Mouse (Mus musculus) liver, embryonic 16.5 days (tissue): ENCODE data around the gene Oprl1. TPM values are rescaled to one million over a fixed set of nuclear protein-coding genes. Genes with fewer than 3 reads are reported as not detected.

ENCODE experiments used
- ATAC-seq: fragments of 200-750 bp; cut with Nextera tagmentation; 2 replicates; pipeline ENCODE4 v1.8.0; 2017; ENCODE audit warnings: low read depth, mild to moderate bottlenecking, moderate number of reproducible peaks, moderate library complexity
- H3K27ac ChIP-seq: fragments of 300-500 bp; sonication (generic); 2 replicates; pipeline ENCODE4 v1.5.1; 2014; ENCODE audit warnings: mild to moderate bottlenecking, low read length
- H3K27me3 ChIP-seq: fragments of 300-500 bp; sonication (generic); 2 replicates; pipeline ENCODE4 v1.6.1; 2014; ENCODE audit warnings: low read depth, low read length, mixed read lengths; ENCODE audit not compliant: control insufficient read depth, insufficient read depth
- H3K36me3 ChIP-seq: fragments of 300-500 bp; sonication (generic); 2 replicates; pipeline ENCODE4 v1.6.1; 2014; ENCODE audit warnings: mild to moderate bottlenecking; ENCODE audit not compliant: control insufficient read depth, insufficient read depth
- H3K4me1 ChIP-seq: fragments of 300-500 bp; sonication (generic); 2 replicates; pipeline ENCODE4 v1.6.1; 2014; ENCODE audit warnings: low read depth, low read length, mixed read lengths; ENCODE audit not compliant: control insufficient read depth
- H3K4me2 ChIP-seq: fragments of 300-500 bp; sonication (generic); 2 replicates; pipeline ENCODE4 v1.6.1; 2014; ENCODE audit warnings: low read depth, low read length, mixed read lengths
- H3K4me3 ChIP-seq: fragments of 300-500 bp; sonication (generic); 2 replicates; pipeline ENCODE4 v1.5.1; 2014; ENCODE audit warnings: low read depth, mild to moderate bottlenecking, low read length
- H3K9ac ChIP-seq: fragments of 300-500 bp; sonication (generic); 2 replicates; pipeline ENCODE4 v1.6.1; 2014; ENCODE audit warnings: low read depth, low read length
- H3K9me3 ChIP-seq: fragments of 300-500 bp; sonication (generic); replicated peaks from 2 replicates; pipeline ENCODE4 v1.6.1; 2016; ENCODE audit warnings: low read length; ENCODE audit not compliant: control insufficient read depth
- WGBS: fragments of 180-500 bp; shearing (Covaris S2); extraction: QIAGEN DNeasy Blood & Tissue Kit; methylation state at CpG from one replicate; pipeline ENCODE4 v1.1.7; 2014; ENCODE audit not compliant: insufficient replicate concordance; 5-methylcytosine and 5-hydroxymethylcytosine counted together
- polyA plus RNA-seq: library from polyadenylated mRNA; unstranded; fragments of >200 nt; fragmentation: Nextera tagmentation; extraction: Ambion mirVana; gene quantifications from 2 replicates; pipeline ENCODE4 v1.2.1, GENCODE M21; 2015

Oprl1 gene
- polyA plus RNA-seq, 1 experiment from 2014 or later = 0.11 TPM

- Histone ChIP-seq H3K4me1 (no peaks in the 10 kb centered on the region), H3K4me2 (no peak overlapping the region), H3K9me3 (no peaks in the 10 kb centered on the region), H3K4me3 (no peak overlapping the region), H3K36me3 (no peaks in the 10 kb centered on the region), H3K9ac (no peak overlapping the region), H3K27me3 (no peaks in the 10 kb centered on the region), H3K27ac (no peak overlapping the region)
- no peak for ATAC-seq
- WGBS = 44% methylated on average over 9 of the region's 9 CpGs
These were observed 12.9 kb downstream of the Oprl1 start for GRCm38 (mm10) chr2:181727659-181728262.

GRCm38 (mm10) chr2:181730051-181730450 is 15.2 kb downstream of the Oprl1 start:
- WGBS = 36% methylated on average over 3 of the region's 3 CpGs
- Histone ChIP-seq H3K27me3 (no peaks in the 10 kb centered on the region), H3K4me1 (no peaks in the 10 kb centered on the region), H3K27ac (no peak overlapping the region), H3K9me3 (no peaks in the 10 kb centered on the region), H3K4me3 (no peak overlapping the region), H3K4me2 (no peak overlapping the region), H3K36me3 (no peaks in the 10 kb centered on the region), H3K9ac (no peak overlapping the region)
- ATAC-seq = no peak

- ATAC-seq = no peak
- H3K9me3 ChIP-seq = no peaks in the 10 kb centered on the region
- H3K27me3 ChIP-seq = no peaks in the 10 kb centered on the region
- H3K27ac ChIP-seq = no peak overlapping the region
- no peaks in the 10 kb centered on the region for H3K36me3 ChIP-seq
- no peak overlapping the region for H3K9ac ChIP-seq
- WGBS = 52% methylated on average over 1 of the region's 1 CpGs
- no peak overlapping the region for H3K4me2 ChIP-seq
- H3K4me1 ChIP-seq = no peaks in the 10 kb centered on the region
- no peak overlapping the region for H3K4me3 ChIP-seq
These were observed 37.8 kb downstream of the Oprl1 start for GRCm38 (mm10) chr2:181752626-181753025.

- no peak for ATAC-seq
- no peak overlapping the region for H3K27ac ChIP-seq
- H3K4me1 ChIP-seq = no peaks in the 10 kb centered on the region
- H3K4me3 ChIP-seq = no peak overlapping the region
- no peaks in the 10 kb centered on the region for H3K27me3 ChIP-seq
- H3K9me3 ChIP-seq = no peaks in the 10 kb centered on the region
- no peak overlapping the region for H3K4me2 ChIP-seq
- H3K36me3 ChIP-seq = no peaks in the 10 kb centered on the region
- H3K9ac ChIP-seq = no peak overlapping the region
- WGBS = 39% methylated on average over 2 of the region's 2 CpGs
These were observed 43.4 kb downstream of the Oprl1 start for GRCm38 (mm10) chr2:181758147-181758725.

- Histone ChIP-seq H3K4me2 (no peak overlapping the region), H3K4me1 (no peaks in the 10 kb centered on the region), H3K4me3 (no peak overlapping the region), H3K27ac (no peak overlapping the region), H3K9me3 (no peaks in the 10 kb centered on the region), H3K36me3 (no peaks in the 10 kb centered on the region), H3K9ac (no peak overlapping the region), H3K27me3 (peaks cover 5% of the 10 kb centered on the region; the same call in 1 of the 2 replicates)
- 9% methylated on average over 4 of the region's 4 CpGs for WGBS
- ATAC-seq = no peak
These were observed 44.2 kb downstream of the Oprl1 start for GRCm38 (mm10) chr2:181759041-181759440.

GRCm38 (mm10) chr2:181763006-181763830 is 48.4 kb downstream of the Oprl1 start, which contains the start of gene Myt1:
Myt1 (plus strand) TSS chr2:181763332.
- H3K27ac ChIP-seq = no peak within 1 kb of the TSS
- ATAC-seq = no peak
- H3K4me2 ChIP-seq = no peak within 1 kb of the TSS
- H3K4me1 ChIP-seq = no peaks in the 10 kb centered on the region
- no peak within 1 kb of the TSS for H3K9ac ChIP-seq
- WGBS = 53% methylated on average over 8 of the region's 8 CpGs
- H3K4me3 ChIP-seq = no peak within 1 kb of the TSS
- peaks cover 5% of the 10 kb centered on the region; the same call in 1 of the 2 replicates for H3K27me3 ChIP-seq
- no peaks in the 10 kb centered on the region for H3K9me3 ChIP-seq
- H3K36me3 ChIP-seq = no peaks in the 10 kb centered on the region

- no peak for ATAC-seq
These were observed 49.2 kb downstream of the Oprl1 start for GRCm38 (mm10) chr2:181763886-181764527.

GRCm38 (mm10) chr2:181764600-181764999 is 49.8 kb downstream of the Oprl1 start:
- H3K4me2 ChIP-seq = no peak overlapping the region
- peaks cover 5% of the 10 kb centered on the region; the same call in 1 of the 2 replicates for H3K27me3 ChIP-seq
- H3K9me3 ChIP-seq = no peaks in the 10 kb centered on the region
- H3K9ac ChIP-seq = no peak overlapping the region
- 3% methylated on average over 10 of the region's 10 CpGs for WGBS
- H3K36me3 ChIP-seq = no peaks in the 10 kb centered on the region
- no peak overlapping the region for H3K4me3 ChIP-seq
- no peaks in the 10 kb centered on the region for H3K4me1 ChIP-seq
- no peak overlapping the region for H3K27ac ChIP-seq
- ATAC-seq = no peak

More at GRCm38 (mm10) chr2:181763886-181764527, 49.2 kb downstream of the Oprl1 start:
- Histone ChIP-seq H3K9me3 (no peaks in the 10 kb centered on the region), H3K4me1 (no peaks in the 10 kb centered on the region), H3K4me3 (no peak overlapping the region), H3K9ac (no peak overlapping the region), H3K27ac (no peak overlapping the region), H3K4me2 (no peak overlapping the region), H3K27me3 (peaks cover 5% of the 10 kb centered on the region; the same call in 1 of the 2 replicates), H3K36me3 (no peaks in the 10 kb centered on the region)
- 33% methylated on average over 14 of the region's 14 CpGs for WGBS
